Mouse (Mus musculus) spleen, adult 2 months (tissue): ENCODE data around the gene Trmt10b. TPM values are rescaled to one million over a fixed set of nuclear protein-coding genes. Genes with fewer than 3 reads are reported as not detected.

Source experiments
- DNase-seq, 2 experiments: peaks; one replicate each; pipeline versions ENCODE4 v3.0.0 to v3.0.0-alpha.2; 2012 to 2021; ENCODE audit warnings: low spot score in 2 of 2, low read depth in 1 of 2
- H3K27ac ChIP-seq: fragments of 200-500 bp; 2 replicates; pipeline ENCODE4 v1.5.1; 2012; ENCODE audit warnings: low read length, inconsistent platforms; ENCODE audit not compliant: insufficient read depth
- H3K27me3 ChIP-seq: fragments of 200-500 bp; 2 replicates; pipeline ENCODE4 v1.6.1; 2012; ENCODE audit warnings: mild to moderate bottlenecking, moderate library complexity, low read length, inconsistent platforms; ENCODE audit not compliant: control insufficient read depth, insufficient read depth
- H3K36me3 ChIP-seq: fragments of 200-500 bp; 2 replicates; pipeline ENCODE4 v1.6.1; 2012; ENCODE audit warnings: mild to moderate bottlenecking, low read length, inconsistent platforms; ENCODE audit not compliant: control insufficient read depth, insufficient read depth
- H3K4me1 ChIP-seq: fragments of 200-500 bp; 2 replicates; pipeline ENCODE4 v1.6.1; 2011; ENCODE audit warnings: inconsistent platforms; ENCODE audit not compliant: control insufficient read depth, insufficient read depth, insufficient read length
- H3K4me3 ChIP-seq: fragments of 200-500 bp; 2 replicates; pipeline ENCODE4 v1.5.1; 2011; ENCODE audit warnings: mild to moderate bottlenecking, inconsistent platforms; ENCODE audit not compliant: insufficient read depth, insufficient read length; ENCODE audit errors: extremely low read depth
- CTCF ChIP-seq: fragments of 200-500 bp; IDR thresholded peaks from 2 replicates; pipeline ENCODE4 v1.5.1; 2011; ENCODE audit warnings: mild to moderate bottlenecking, inconsistent platforms; ENCODE audit not compliant: insufficient read depth, insufficient read length, insufficient replicate concordance; ENCODE audit errors: extremely low read depth
- POLR2A ChIP-seq: fragments of 200-500 bp; IDR thresholded peaks from 2 replicates; pipeline ENCODE4 v1.6.1; 2011; ENCODE audit warnings: low read depth, low read length, inconsistent platforms
- WGBS: fragments of 180-500 bp; shearing (Covaris S2); methylation state at CpG from one replicate; pipeline ENCODE4 v1.1.7; 2018; 5-methylcytosine and 5-hydroxymethylcytosine counted together
- polyA plus RNA-seq: library from polyadenylated mRNA; depleted of rRNA; stranded (reverse); fragments of >200 nt; gene quantifications from 2 replicates; pipeline ENCODE4 v1.2.3, GENCODE M21; 2012

Trmt10b gene
- polyA plus RNA-seq, 1 experiment: 1.4 TPM

DNA sequence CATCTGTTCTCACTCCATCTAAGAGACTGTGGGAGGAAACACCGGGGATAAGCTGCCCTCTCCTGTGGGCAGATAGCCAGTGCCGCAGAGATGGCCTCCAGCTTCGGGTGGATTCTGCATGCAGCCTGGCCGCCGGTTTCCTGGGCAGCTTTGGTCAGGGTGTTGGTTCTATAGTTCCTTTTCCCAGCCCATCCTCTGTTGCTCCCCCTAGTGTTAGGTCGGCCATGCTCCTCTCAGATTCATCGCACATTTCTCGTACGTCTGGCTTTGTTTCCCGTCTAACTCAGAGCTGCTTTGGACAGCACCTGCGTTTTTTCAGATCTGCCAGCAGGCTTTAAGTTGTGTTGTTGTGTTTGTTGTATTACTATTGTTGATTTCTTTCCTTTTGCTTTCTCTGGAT lies 11.1 kb downstream of the Trmt10b start:
- TF ChIP-seq POLR2A (no peak), CTCF (peak; percentile 9; the same call in 1 of the 2 replicates)
- WGBS: 67% methylated on average over 11 of the region's 11 CpGs
- Histone ChIP-seq H3K27ac (no peak overlapping the region), H3K4me3 (no peak overlapping the region), H3K4me1 (no peaks in the 10 kb centered on the region), H3K36me3 (peaks cover 12% of the 10 kb centered on the region), H3K27me3 (no peaks in the 10 kb centered on the region)
- DNase-seq: no peak

DNA sequence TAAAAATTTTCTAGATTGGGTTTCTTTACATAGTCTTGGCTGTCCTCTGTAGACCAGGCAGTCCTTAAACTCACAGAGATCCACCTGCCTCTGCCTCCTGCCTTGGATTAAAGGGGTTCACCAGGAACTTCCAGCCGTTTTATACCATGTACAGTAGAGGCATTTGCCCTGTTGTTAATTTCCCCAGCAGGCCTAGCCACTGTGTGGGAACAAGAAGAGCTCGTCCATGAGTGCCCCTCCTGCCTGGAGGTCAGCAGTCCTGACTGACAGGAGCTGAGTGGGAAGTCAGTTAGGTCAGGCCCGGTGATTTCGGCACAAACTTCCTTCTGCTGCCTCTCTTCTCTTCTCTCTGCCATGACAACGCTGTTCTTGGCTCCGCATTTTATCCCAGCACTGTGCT lies 11.7 kb downstream of the Trmt10b start:
- Histone ChIP-seq H3K27me3 (no peaks in the 10 kb centered on the region), H3K4me1 (no peaks in the 10 kb centered on the region), H3K27ac (no peak overlapping the region), H3K36me3 (peaks cover 12% of the 10 kb centered on the region), H3K4me3 (no peak overlapping the region)
- 91% methylated on average over 6 of the region's 6 CpGs for WGBS
- TF ChIP-seq POLR2A: no peak
- TF ChIP-seq CTCF: no peak
- DNase-seq: no peak

DNA sequence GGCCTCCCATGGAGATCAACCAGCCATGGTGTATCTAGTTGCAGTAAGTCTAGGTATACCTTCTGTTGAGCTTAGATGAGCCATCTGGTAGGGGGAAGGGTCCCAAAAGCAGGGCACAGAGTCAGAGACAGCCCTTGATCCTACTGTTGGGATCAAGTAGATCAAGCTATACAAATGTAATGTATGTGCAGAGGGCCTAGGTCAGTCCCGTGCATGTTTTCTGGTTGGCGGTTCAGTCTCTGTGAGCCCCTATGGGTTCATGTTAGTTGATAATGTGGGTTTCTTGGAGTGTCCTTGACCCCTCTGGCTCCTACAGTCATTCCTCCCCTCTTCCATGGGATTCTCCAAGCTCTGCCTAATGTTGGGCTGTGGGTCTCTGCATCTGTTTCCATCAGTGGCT lies 14.1 kb downstream of the Trmt10b start:
- H3K27ac ChIP-seq: no peak overlapping the region
- no peak overlapping the region for H3K4me3 ChIP-seq
- no peaks in the 10 kb centered on the region for H3K4me1 ChIP-seq
- no peak for DNase-seq
- no peak for TF ChIP-seq POLR2A
- TF ChIP-seq CTCF: no peak
- no peaks in the 10 kb centered on the region for H3K27me3 ChIP-seq
- peaks cover 13% of the 10 kb centered on the region for H3K36me3 ChIP-seq
- 95% methylated on average over 2 of the region's 2 CpGs for WGBS

DNA sequence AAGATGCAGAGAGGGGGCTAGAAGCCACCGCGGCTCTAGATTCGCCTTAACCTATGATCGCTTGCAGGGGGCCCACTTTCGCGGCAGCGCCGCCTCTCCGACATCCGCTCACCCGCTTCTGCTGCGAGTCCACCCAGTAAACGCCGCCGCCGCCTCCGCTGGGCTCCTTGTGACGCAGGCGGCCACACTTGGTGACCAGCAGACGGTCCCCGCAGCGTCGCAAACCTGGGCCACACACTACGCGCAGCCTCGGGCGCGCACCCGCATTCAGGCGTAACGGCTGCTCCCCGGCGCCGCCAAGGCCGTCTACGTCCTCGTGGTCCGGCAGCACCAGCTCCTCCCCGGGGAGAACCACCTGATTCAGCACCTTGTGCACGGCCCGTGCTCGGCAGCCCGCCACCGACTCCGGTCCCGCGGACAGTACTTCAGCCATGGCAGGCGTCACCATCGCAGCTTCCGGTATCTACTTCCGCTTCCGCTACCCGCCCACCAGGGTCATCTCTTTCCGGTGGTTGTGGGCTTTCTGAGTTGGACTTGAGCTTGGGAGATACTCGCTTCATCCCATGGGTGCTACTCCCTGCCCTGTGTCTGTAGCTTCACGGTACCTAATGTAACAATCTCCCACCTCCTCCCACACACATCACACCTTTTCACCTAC lies 23.4 kb downstream of the Trmt10b start:
- Histone ChIP-seq H3K36me3 (peaks cover 8% of the 10 kb centered on the region), H3K4me3 (peak overlapping the region; percentile 79), H3K27me3 (no peaks in the 10 kb centered on the region), H3K4me1 (0 out of 2 replicates have a peak, but pooled peaks cover 5% of the 10 kb centered on the region), H3K27ac (peak overlapping the region; percentile 80)
- under 1% methylated on average over 56 of the region's 56 CpGs for WGBS
- peak; percentile 58 to 75 for DNase-seq
- TF ChIP-seq POLR2A: peak; percentile 72
- TF ChIP-seq CTCF: no peak

DNA sequence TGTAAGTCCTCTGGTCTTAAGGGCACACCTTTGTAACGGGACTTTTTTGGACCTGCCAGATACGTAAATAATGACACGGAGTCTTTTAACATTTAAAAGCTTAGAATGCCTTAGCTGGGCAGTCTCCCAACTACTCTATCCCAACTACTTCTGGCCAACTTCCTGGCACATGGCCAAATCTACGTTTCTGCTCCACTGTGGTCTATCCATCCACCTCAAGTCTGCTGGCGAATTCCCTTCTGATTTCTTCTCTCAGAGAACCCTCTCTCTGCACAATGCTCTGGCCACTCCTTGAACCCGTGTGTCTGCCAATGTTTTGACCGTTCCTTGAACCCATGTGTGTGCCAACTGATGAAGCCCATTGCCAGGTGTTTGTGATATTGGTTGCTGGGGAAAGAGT lies 34.2 kb downstream of the Trmt10b start:
- no peak for DNase-seq
- 89% methylated on average over 7 of the region's 7 CpGs for WGBS

DNA sequence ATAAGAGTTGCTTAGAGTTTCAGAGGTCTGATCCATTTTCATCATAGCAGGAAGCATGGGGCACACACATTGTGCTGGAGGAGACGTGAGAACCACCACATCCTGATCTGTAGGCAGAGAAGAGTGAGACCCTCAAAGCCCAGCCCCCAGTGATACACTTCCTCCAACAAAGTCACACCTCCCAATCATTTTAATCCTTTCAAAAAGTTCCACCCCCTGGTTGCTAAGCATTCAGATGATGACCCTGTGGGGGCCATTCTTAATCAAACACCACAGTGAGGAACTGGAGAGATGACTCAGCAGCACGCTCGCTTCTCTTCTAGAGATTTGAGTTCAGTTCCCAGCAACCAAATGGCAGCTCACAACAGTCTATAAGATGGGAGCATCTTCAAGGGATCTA lies 35.5 kb downstream of the Trmt10b start:
- no peaks in the 10 kb centered on the region for H3K4me1 ChIP-seq
- no peak for DNase-seq
- no peak overlapping the region for H3K27ac ChIP-seq
- H3K27me3 ChIP-seq: no peaks in the 10 kb centered on the region
- H3K36me3 ChIP-seq: no peaks in the 10 kb centered on the region
- 49% methylated on average over 3 of the region's 3 CpGs for WGBS
- TF ChIP-seq CTCF (no peak), POLR2A (no peak)
- no peak overlapping the region for H3K4me3 ChIP-seq

More for the DNA sequence above, 34.2 kb downstream of the Trmt10b start:
- no peak overlapping the region for H3K4me3 ChIP-seq
- H3K27ac ChIP-seq: no peak overlapping the region
- no peaks in the 10 kb centered on the region for H3K36me3 ChIP-seq
- H3K27me3 ChIP-seq: no peaks in the 10 kb centered on the region
- TF ChIP-seq POLR2A (no peak), CTCF (no peak)
- no peaks in the 10 kb centered on the region for H3K4me1 ChIP-seq

DNA sequence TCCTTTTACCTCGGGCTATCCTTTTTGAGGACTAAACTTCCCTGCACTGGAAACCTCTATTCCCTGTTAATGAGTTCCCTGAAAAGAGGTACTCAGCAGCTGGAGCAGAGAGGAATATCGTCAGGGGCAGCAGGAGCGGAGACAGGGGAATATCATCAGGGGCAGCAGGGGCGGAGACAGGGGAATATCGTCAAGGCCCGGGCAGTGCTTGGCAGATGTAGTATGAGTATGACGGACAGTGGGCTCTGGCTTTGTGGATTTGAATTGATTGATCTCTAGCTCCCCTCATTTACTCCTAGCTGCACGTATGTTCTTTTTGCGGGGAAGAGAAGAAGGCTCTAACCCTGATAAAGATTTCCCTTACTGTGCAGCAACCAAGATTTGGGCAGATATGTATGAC lies 44.3 kb downstream of the Trmt10b start:
- Histone ChIP-seq H3K4me3 (no peak overlapping the region), H3K27ac (no peak overlapping the region), H3K4me1 (peaks cover 7% of the 10 kb centered on the region; the same call in 1 of the 2 replicates), H3K36me3 (no peaks in the 10 kb centered on the region), H3K27me3 (no peaks in the 10 kb centered on the region)
- DNase-seq: no peak
- TF ChIP-seq POLR2A (no peak), CTCF (no peak)
- WGBS: 85% methylated on average over 9 of the region's 9 CpGs
